Mouse (Mus musculus) gastrocnemius, adult 18-20 months (tissue): Measurements from ENCODE around the gene Gm21973. TPM values are rescaled to one million over a fixed set of nuclear protein-coding genes. Genes with fewer than 3 reads are reported as not detected.

Source experiments
- DNase-seq: peaks from one replicate; pipeline ENCODE4 v3.0.0; 2021; ENCODE audit warnings: low spot score
- long read RNA-seq, 2 experiments: library from polyadenylated mRNA; stranded (forward); transcript quantifications; one replicate each; pipeline ENCODE4 v2.0.0; 2021
- total RNA-seq, 2 experiments: library from RNA; stranded (reverse); gene quantifications; 2 replicates each; pipeline ENCODE4 v1.2.3; 2021

The Gm21973 gene
- total RNA-seq: not detected
- long read RNA-seq, experiment 1: 0 reads
- long read RNA-seq, experiment 2: 0 reads

DNA sequence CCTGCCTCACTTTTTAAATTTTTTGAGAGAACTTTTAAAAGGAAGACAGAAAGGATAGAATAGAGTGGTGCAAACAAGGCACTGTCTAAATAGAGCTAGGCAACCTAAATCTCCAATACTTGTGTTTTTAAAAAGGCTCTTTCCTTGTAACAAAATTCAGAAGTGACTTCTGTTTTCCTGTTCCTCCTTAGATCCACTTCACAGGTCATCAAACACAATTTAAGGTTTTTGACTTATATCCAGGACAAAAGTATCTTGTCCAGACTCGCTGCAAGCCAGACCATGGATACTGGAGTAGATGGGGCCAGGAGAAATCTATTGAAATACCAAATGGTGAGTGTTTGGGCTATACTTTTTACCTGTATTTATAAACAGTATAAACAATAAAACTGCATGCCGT, at the start of gene Gm21973:
TSS of gene Gm21973 (plus strand) at position 301 of the 400 bp plus-strand sequence.
- no peak for DNase-seq

- DNase-seq: no peak
Measured at GRCm38 (mm10) chr15:10276386-10276785, 48.8 kb upstream of the Gm21973 start.

DNA sequence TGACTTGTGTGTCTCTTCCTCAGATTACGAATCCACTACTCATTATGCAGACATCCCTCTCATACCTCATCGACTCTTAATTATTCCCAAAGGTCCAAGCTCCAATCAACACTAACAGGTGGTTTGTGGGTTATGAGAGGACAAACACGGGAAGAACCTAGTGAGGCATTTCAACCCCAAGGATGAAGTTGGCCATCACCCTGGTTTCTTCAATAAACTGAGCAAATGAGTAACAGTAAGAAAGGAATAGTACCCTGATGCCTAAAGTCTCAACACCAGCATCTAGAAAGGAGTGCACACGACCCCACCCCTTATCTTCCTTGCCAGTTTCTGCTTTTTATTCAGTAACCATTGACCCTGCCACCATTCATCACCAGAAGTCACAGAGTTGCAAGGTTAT, 47.7 kb upstream of the Gm21973 start:
- DNase-seq: no peak

- no peak for DNase-seq
Measured at GRCm38 (mm10) chr15:10281546-10281945, 43.6 kb upstream of the Gm21973 start.

- DNase-seq: no peak
Measured at GRCm38 (mm10) chr15:10283661-10284060, 41.5 kb upstream of the Gm21973 start.

- no peak for DNase-seq
Measured at GRCm38 (mm10) chr15:10296570-10296969, 28.6 kb upstream of the Gm21973 start.

GRCm38 (mm10) chr15:10298058-10298457, 27.1 kb upstream of the Gm21973 start:
- DNase-seq: no peak

DNA sequence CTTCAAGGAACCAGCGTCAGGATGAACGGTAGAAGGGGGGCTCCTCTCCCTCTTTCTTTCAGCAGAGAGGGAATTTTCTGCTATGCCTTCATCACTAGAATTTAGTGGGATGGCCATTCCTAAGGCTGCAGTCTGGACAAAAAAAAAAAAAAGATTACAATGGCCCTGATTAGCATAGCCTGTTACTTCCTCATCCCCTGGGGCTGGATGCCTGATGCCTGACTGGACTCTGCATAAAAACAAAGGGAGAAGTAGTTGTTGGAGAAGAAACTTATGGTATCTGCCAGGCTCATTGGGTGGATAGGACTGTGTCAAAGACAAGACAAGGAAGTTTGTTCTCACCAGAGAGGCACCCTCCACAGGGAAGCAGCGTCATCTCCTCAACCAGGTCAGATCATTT, 25.7 kb upstream of the Gm21973 start:
- DNase-seq: no peak

DNA sequence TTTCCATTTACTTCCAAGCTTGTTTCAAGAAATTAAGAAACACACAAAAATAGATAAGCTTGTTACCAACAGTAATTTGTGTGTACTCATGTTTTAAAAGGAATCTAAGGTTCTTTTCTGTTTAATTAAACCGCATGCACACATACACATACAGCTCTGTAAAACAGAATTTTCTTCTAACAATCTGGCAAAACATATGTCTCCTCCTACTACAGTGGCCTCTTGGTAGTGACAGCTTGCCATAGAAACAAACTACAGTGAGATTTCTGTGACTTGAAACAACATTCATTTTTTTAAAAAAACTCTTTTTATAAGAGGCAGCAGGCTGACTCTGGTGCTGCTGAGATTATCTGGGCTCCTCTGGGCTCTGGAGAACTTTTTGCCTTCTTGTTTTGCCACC, 18.7 kb upstream of the Gm21973 start:
- no peak for DNase-seq

GRCm38 (mm10) chr15:10311826-10312225, 13.4 kb upstream of the Gm21973 start:
- no peak for DNase-seq

DNA sequence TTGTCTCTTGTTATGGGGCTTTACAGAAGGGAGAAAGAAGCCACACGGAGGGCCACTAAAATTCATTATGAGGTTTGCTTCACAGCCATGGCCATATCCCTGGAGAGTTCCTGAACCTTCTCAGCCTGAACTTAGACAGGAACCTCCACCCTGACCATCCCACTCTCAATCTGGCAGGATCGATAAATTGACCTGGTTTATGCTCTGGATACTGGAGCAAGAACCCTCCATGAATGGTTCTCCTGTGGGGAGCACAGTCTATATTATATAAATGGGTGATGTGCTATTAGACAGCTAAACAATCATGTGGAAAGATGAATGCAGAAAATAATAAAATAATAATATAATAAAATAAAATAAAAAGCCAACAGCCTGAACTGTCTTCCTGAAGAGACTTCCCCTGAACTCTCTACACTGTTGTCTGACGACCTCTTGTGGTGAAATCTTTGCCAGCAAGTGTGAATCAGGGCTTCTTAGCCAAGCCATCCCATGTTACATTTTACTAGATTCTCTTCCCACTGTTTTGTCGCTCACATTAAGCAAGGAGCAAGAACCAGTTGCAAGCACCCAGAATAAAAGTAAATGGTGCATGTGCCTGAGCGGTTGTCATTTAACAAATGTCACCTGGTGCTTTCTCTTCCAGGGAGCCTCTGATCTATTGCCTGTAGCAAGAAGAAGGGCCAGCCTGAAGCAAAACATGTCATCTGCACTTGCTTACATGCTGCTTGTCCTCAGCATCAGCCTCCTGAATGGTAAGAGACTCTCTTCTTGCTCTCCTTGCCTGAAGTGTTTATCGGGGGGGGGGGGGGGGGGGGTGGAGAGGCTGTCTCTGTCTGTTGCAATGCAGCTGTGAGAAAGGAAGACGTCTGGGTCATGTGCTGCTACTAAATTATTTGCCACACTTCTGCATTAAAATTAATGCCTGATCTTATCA, 11.4 kb upstream of the Gm21973 start:
- DNase-seq: peak; percentile 56

GRCm38 (mm10) chr15:10330626-10331025, 5.4 kb downstream of the Gm21973 start:
- no peak for DNase-seq

DNA sequence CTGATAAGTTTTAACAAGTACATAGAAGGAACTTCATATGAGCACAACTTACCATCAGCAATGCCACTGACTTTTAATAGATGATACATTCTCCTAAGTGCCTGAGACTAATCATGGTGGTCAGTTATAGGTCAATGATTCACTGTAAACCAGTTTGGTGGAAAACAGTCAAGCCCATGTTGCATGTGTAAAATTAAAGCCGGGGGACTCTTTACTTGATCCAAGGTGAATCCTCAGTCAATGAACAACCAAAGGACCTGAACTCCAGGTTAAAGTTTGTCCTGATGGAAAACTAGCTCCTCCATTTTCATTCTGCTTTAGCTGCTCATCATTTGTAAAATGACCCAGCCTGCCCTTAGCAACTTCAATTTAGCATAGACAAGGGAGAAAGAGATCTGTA, 7.4 kb downstream of the Gm21973 start:
- DNase-seq: no peak

DNA sequence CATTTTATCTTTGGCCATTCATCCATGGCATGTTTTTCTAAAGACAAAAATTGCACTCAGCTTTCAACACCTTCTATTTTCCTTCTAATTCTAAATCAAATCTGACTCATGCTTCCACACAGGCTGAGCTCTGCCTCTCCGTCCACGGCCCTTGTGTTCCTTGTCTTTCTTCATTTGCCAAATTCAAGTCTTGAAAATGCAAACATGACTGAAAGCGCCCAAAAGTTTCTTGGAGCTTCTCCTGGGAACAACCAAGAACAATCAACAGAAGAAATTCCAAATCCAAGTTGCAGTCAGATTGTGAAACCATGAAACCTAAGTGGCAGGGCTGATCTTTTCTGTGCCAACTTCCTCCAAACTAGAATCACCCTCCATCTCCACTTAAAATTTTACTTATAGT, 13.4 kb downstream of the Gm21973 start:
- DNase-seq: peak; percentile 4

DNA sequence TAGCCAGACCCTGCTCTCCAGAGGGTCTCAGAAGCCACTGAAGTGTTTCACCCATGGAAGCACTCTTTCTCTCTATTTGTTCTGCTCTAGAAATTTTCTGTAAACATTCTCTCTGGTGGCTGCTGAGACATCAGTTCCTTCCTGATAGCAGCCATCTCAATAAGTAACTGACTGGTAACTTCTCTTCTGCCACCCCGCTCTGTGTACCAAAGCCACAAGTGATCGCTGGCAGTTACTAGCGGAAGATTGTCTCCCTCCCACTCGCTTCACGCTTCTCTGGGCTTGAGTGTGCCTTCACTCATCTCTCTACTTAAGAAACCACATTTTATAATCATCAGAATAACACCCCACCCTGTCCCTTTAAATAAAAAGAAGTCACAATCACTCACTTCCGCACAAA, 21.9 kb downstream of the Gm21973 start:
- no peak for DNase-seq

GRCm38 (mm10) chr15:10358039-10358948, 33.1 kb downstream of the Gm21973 start, which contains the start of gene Agxt2:
TSS of gene Agxt2 (plus strand) at chr15:10358532.
- no peak for DNase-seq

- DNase-seq: no peak
Measured at GRCm38 (mm10) chr15:10366331-10366730, 41.2 kb downstream of the Gm21973 start.

GRCm38 (mm10) chr15:10375404-10375803, 50.2 kb downstream of the Gm21973 start:
- no peak for DNase-seq

DNA sequence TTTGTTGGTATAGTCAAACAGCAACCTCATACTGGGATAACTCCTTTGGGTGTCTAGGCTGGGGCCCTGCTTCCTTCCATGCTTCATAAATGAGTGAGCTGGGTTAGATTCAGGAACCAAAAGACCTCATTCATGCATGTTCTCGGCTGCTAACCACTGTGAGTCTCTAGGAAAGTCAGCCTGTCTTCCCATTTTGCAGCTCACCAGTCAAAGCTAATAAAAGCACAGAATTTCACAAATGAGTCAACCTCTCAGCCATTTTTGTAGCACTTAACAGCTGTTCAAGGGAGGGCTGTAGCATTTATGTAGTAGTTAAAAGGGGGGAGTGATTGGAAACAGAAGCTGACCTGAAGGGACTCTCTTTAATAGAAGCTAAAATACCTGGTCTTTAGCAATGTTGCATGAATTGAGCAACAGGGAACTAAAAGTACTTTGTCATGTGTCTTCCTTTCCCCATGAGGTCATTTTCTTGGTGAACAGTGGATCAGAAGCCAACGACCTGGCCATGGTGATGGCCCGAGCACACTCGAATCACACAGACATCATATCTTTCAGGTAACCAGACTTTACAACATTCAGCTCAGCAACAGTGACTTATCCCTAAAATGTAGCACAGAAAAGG, 53.3 kb downstream of the Gm21973 start:
- no peak for DNase-seq

DNA sequence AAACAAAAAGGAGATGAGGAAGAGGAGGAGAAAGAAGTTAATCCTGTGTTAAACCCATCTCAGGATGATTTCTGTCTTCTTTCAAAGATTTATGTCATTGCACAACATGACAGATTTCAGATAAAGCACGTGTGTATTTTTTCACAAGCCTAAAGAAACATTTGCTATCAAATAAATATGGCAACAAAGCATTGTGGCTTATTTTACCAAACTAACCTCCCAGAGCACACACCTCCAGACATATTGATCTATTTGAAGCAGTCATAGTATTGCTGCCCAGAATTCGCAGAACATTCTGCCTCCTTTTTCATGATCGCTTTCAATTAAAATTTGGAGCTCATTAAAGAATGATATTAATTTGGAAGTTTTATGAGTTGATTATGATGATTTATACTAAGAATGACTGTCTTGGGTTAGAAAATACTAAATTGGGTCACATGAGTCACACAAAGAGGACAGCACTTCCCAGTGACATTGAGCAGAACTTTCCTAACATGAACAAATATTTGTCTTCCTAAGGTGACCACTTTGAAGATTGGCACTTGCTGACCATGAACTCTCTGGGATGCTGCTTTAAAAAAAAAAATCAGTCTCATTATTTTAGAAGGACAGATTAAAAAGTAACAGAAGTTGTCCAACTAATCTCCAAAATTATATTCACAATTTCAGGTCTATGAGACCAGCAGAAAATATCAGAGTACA, 54.7 kb downstream of the Gm21973 start:
- DNase-seq: no peak

- no peak for DNase-seq
Measured at GRCm38 (mm10) chr15:10387263-10387662, 62.1 kb downstream of the Gm21973 start.
